Mouse (Mus musculus): ENCODE data around the gene Zfp644. TPM values are rescaled to one million over a fixed set of nuclear protein-coding genes. Genes with fewer than 3 reads are reported as not detected.

Gene Zfp644
- polyA plus RNA-seq, 2 experiments, result 38.9 to 85.4 TPM

- no peak for TF ChIP-seq POLR2A (IDR thresholded peaks at IDR 0.05; ENCODE audit: borderline replicate concordance, extremely low read depth, insufficient read depth, insufficient read length)
- Histone ChIP-seq H3K9me3 (ENCODE audit: control insufficient read depth, low read length) (no peaks in the 10 kb centered on the region), H3K27ac (replicated peaks; ENCODE audit: low read depth, low read length) (no peak overlapping the region), H3K4me2 (replicated peaks; ENCODE audit: low read depth, low read length, severe bottlenecking) (no peak overlapping the region), H3K36me3 (ENCODE audit: control insufficient read depth, insufficient read depth, low read length) (peaks cover 8% of the 10 kb centered on the region), H3K9ac (ENCODE audit: low read depth, low read length, severe bottlenecking) (no peak overlapping the region), H3K4me1 (ENCODE audit: control insufficient read depth, insufficient read depth, low read length) (no peaks in the 10 kb centered on the region), H3K4me3 (replicated peaks; ENCODE audit: low read length) (no peak overlapping the region), H3K27me3 (ENCODE audit: control insufficient read depth, insufficient read depth, low read length) (no peaks in the 10 kb centered on the region)
- DNase-seq (ENCODE audit: low spot score), result no peak
- no peak for ATAC-seq (ENCODE audit: low FRiP score, low read depth)
- 86% methylated on average over 6 of the region's 6 CpGs for WGBS
Measured at GRCm38 (mm10) chr5:106605096-106605495, 92.0 kb downstream of the Zfp644 start.

GRCm38 (mm10) chr5:106604381-106604780 is 92.7 kb downstream of the Zfp644 start:
- Histone ChIP-seq H3K27me3 (ENCODE audit: control insufficient read depth, insufficient read depth, low read length) (no peaks in the 10 kb centered on the region), H3K9me3 (ENCODE audit: control insufficient read depth, low read length) (no peaks in the 10 kb centered on the region), H3K36me3 (ENCODE audit: control insufficient read depth, insufficient read depth, low read length) (peaks cover 14% of the 10 kb centered on the region), H3K4me1 (ENCODE audit: control insufficient read depth, insufficient read depth, low read length) (no peaks in the 10 kb centered on the region), H3K27ac (replicated peaks; ENCODE audit: low read depth, low read length) (no peak overlapping the region), H3K9ac (ENCODE audit: low read depth, low read length, severe bottlenecking) (no peak overlapping the region), H3K4me3 (replicated peaks; ENCODE audit: low read length) (no peak overlapping the region), H3K4me2 (replicated peaks; ENCODE audit: low read depth, low read length, severe bottlenecking) (no peak overlapping the region)
- DNase-seq (ENCODE audit: low spot score) (no peak), ATAC-seq (ENCODE audit: low FRiP score, low read depth) (no peak)
- no peak for TF ChIP-seq POLR2A (IDR thresholded peaks at IDR 0.05; ENCODE audit: borderline replicate concordance, extremely low read depth, insufficient read depth, insufficient read length)
- 92% methylated on average over 5 of the region's 5 CpGs for WGBS

GRCm38 (mm10) chr5:106599482-106599881 is 97.6 kb downstream of the Zfp644 start:
- H3K9me3 ChIP-seq (ENCODE audit: control insufficient read depth, low read length), result no peaks in the 10 kb centered on the region
- DNase-seq (ENCODE audit: low spot score), result no peak
- TF ChIP-seq POLR2A (IDR thresholded peaks at IDR 0.05; ENCODE audit: borderline replicate concordance, extremely low read depth, insufficient read depth, insufficient read length), result no peak
- H3K27ac ChIP-seq (replicated peaks; ENCODE audit: low read depth, low read length), result no peak overlapping the region
- no peaks in the 10 kb centered on the region for H3K4me1 ChIP-seq (ENCODE audit: control insufficient read depth, insufficient read depth, low read length)
- H3K36me3 ChIP-seq (ENCODE audit: control insufficient read depth, insufficient read depth, low read length), result peaks cover 15% of the 10 kb centered on the region
- H3K9ac ChIP-seq (ENCODE audit: low read depth, low read length, severe bottlenecking), result no peak overlapping the region
- H3K27me3 ChIP-seq (ENCODE audit: control insufficient read depth, insufficient read depth, low read length), result no peaks in the 10 kb centered on the region
- 90% methylated on average over 8 of the region's 8 CpGs for WGBS
- ATAC-seq (ENCODE audit: low FRiP score, low read depth), result no peak
- H3K4me2 ChIP-seq (replicated peaks; ENCODE audit: low read depth, low read length, severe bottlenecking), result no peak overlapping the region
- no peak overlapping the region for H3K4me3 ChIP-seq (replicated peaks; ENCODE audit: low read length)

- Histone ChIP-seq H3K9ac (ENCODE audit: low read depth, low read length, severe bottlenecking) (no peak overlapping the region), H3K27me3 (ENCODE audit: control insufficient read depth, insufficient read depth, low read length) (no peaks in the 10 kb centered on the region), H3K4me2 (replicated peaks; ENCODE audit: low read depth, low read length, severe bottlenecking) (no peak overlapping the region), H3K4me1 (ENCODE audit: control insufficient read depth, insufficient read depth, low read length) (no peaks in the 10 kb centered on the region), H3K9me3 (ENCODE audit: control insufficient read depth, low read length) (no peaks in the 10 kb centered on the region), H3K27ac (replicated peaks; ENCODE audit: low read depth, low read length) (no peak overlapping the region), H3K36me3 (ENCODE audit: control insufficient read depth, insufficient read depth, low read length) (peaks cover 15% of the 10 kb centered on the region), H3K4me3 (replicated peaks; ENCODE audit: low read length) (no peak overlapping the region)
- TF ChIP-seq POLR2A (IDR thresholded peaks at IDR 0.05; ENCODE audit: borderline replicate concordance, extremely low read depth, insufficient read depth, insufficient read length), result no peak
- 91% methylated on average over 2 of the region's 2 CpGs for WGBS
- DNase-seq (ENCODE audit: low spot score) (no peak), ATAC-seq (ENCODE audit: low FRiP score, low read depth) (no peak)
Measured at GRCm38 (mm10) chr5:106597472-106597871, 99.6 kb downstream of the Zfp644 start.

- Histone ChIP-seq H3K9me3 (ENCODE audit: control insufficient read depth, low read length) (no peaks in the 10 kb centered on the region), H3K4me1 (ENCODE audit: control insufficient read depth, insufficient read depth, low read length) (no peaks in the 10 kb centered on the region), H3K9ac (ENCODE audit: low read depth, low read length, severe bottlenecking) (no peak overlapping the region), H3K27me3 (ENCODE audit: control insufficient read depth, insufficient read depth, low read length) (no peaks in the 10 kb centered on the region), H3K4me2 (replicated peaks; ENCODE audit: low read depth, low read length, severe bottlenecking) (no peak overlapping the region), H3K4me3 (replicated peaks; ENCODE audit: low read length) (no peak overlapping the region), H3K27ac (replicated peaks; ENCODE audit: low read depth, low read length) (no peak overlapping the region), H3K36me3 (ENCODE audit: control insufficient read depth, insufficient read depth, low read length) (peaks cover 6% of the 10 kb centered on the region)
- ATAC-seq (ENCODE audit: low FRiP score, low read depth) (no peak), DNase-seq (ENCODE audit: low spot score) (no peak)
- no peak for TF ChIP-seq POLR2A (IDR thresholded peaks at IDR 0.05; ENCODE audit: borderline replicate concordance, extremely low read depth, insufficient read depth, insufficient read length)
Measured at GRCm38 (mm10) chr5:106594388-106594787, 102.7 kb downstream of the Zfp644 start.

DNA sequence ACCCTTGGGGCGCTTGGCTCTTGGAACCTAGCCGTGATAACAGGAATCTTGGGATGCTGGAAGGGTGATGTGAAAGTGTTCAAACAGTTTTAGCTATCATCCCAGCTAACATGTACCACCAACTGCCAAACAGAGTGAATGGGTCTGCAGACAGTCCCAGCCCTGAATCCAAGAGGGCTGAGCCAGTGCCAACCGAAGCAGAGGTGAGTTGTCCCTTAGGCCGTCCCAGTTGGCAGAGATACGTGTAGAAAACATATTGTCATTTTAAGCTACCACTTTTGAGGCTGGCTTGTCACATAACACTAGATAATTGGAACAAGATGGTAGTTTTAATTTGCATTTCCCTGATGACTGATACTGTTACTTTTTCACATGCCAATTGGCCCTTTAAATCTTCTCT is 106.4 kb downstream of the Zfp644 start:
- H3K27me3 ChIP-seq (ENCODE audit: control insufficient read depth, insufficient read depth, low read length), result no peaks in the 10 kb centered on the region
- H3K4me1 ChIP-seq (ENCODE audit: control insufficient read depth, insufficient read depth, low read length), result no peaks in the 10 kb centered on the region
- no peaks in the 10 kb centered on the region for H3K9me3 ChIP-seq (ENCODE audit: control insufficient read depth, low read length)
- DNase-seq (ENCODE audit: low spot score), result no peak
- no peak for ATAC-seq (ENCODE audit: low FRiP score, low read depth)
- 75% methylated on average over 5 of the region's 5 CpGs for WGBS
- no peak overlapping the region for H3K4me3 ChIP-seq (replicated peaks; ENCODE audit: low read length)
- H3K27ac ChIP-seq (replicated peaks; ENCODE audit: low read depth, low read length), result no peak overlapping the region
- no peak for TF ChIP-seq POLR2A (IDR thresholded peaks at IDR 0.05; ENCODE audit: borderline replicate concordance, extremely low read depth, insufficient read depth, insufficient read length)
- H3K4me2 ChIP-seq (replicated peaks; ENCODE audit: low read depth, low read length, severe bottlenecking), result no peak overlapping the region
- H3K9ac ChIP-seq (ENCODE audit: low read depth, low read length, severe bottlenecking), result no peak overlapping the region
- H3K36me3 ChIP-seq (ENCODE audit: control insufficient read depth, insufficient read depth, low read length), result no peaks in the 10 kb centered on the region
